Mouse (Mus musculus) testis, postnatal 14 days (tissue): ENCODE measurements around the gene Retreg1.

ENCODE experiments used
- DNase-seq: peaks from one replicate; pipeline ENCODE4 v3.0.0; 2021; ENCODE audit warnings: low spot score

Retreg1 gene

GRCm38 (mm10) chr15:25919995-25920394 is 77.0 kb downstream of the Retreg1 start:
- no peak for DNase-seq

GRCm38 (mm10) chr15:25920886-25921285 is 77.9 kb downstream of the Retreg1 start:
- DNase-seq = no peak

- no peak for DNase-seq
These were observed 79.0 kb downstream of the Retreg1 start for GRCm38 (mm10) chr15:25922007-25922406.

- DNase-seq = no peak
These were observed 80.9 kb downstream of the Retreg1 start for GRCm38 (mm10) chr15:25923916-25924315.

DNA sequence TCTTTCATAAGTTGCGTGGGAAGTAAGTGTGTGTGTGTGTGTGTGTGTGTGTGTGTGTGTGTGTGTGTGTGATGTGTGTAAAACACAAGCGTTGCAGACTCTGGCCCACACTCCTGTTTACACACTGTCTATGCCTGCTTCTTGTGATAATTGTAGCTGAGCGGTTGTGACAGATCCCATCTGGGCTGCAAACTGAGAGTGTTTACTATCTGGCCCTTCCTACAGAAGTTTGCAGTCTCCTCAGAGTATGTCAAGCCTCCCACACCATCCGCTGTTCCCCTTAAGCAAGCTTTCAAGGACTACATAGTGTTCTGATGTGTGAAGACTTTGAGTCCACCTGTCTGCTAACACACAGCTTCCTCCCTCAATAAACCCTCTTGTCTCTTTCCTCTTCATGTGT is 83.2 kb downstream of the Retreg1 start:
- no peak for DNase-seq

DNA sequence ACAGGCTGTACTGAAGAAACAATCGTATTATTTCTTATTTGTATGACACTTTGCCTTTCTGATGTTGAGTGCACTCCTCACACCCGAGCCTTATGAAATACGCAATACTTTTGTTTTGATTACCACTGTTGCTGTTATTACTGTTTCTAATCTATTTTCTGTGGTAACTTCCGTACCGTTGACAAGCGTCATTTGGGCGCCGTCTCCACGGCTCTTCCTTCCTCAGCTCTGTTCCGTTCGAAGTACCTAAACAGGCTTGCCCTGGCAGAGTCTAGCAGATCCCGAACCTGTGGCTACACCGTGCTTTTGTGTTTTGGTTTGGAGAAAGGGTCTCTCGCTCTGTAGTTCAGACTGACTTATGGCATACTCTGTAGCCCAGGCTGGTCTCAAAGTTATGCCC is 84.1 kb downstream of the Retreg1 start:
- DNase-seq = no peak

GRCm38 (mm10) chr15:25928001-25928400 is 85.0 kb downstream of the Retreg1 start:
- no peak for DNase-seq

DNA sequence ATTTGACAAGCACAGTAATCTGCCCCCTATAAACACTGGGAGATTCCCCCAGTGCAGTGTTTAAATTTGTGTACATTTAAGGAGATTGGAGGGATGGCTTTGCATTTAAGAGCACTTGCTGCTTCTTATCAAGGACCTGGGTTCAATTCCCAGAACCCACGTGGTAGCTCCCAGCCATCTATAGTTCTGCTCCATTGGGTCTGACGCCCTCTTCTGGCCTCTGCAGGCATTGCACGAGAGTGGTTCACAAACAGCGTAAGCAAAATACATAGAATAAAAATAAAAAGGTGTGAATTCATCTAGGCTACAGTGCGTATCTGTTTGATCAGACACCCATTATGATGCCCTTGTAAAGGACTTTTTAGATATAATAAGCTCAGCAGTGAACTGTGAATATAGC is 85.9 kb downstream of the Retreg1 start:
- no peak for DNase-seq

DNA sequence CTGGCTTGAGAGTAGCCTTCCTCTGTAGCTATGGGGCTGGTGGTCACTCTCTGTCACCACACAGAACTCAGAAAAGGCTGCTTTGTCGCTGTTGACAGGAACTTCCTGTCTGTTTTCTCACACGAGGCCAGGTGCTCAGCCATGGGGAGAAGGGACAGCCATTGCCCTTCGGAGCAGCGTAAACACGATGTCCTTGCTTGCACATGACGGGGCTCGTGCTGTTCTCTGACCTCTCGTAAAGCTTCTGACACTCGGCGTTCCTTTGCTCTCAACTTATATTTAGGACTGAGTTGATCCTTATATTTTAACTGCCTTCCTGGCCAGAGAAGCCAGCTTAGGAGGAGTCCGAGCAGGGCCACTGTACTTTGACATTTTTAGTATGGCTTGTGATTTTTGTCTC is 86.5 kb downstream of the Retreg1 start:
- DNase-seq = no peak

DNA sequence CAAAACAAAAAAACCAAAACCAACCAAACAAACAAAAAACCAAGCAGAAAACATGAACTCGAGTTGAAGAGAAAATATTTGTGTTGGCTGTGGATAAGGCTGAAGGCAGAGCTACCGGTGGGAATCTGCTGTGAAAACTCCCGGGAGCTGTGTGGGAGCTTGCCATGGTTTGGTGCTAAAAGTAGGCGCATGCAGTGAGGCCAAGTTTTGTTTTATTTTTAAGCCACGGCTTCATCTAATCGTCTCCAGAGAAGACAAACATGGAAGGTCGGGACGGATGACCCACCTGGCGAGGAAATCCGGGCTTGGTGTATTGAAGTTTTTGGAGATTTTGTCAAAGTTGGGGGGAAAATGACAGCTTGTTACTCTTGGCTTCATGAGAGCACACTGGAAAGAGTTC is 87.0 kb downstream of the Retreg1 start:
- no peak for DNase-seq

DNA sequence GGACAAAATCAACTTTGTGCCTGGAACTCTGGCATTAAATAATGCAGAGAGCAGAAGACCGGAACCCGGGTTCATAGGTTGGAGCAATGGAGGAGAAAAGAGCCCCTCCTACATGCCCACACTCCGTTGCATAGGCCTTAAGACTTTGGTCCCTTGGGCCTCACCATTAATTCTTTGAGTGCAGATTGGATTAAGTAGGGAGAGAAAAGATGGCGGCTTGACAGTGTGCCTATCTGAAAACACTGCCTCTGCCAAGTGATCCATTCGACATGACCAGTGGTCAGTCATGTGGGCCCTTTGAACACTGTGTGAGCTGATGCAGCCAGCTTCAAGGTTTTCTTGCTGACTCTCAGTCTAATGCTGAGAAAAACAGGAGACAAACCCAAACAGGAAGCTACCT is 87.7 kb downstream of the Retreg1 start:
- no peak for DNase-seq

DNA sequence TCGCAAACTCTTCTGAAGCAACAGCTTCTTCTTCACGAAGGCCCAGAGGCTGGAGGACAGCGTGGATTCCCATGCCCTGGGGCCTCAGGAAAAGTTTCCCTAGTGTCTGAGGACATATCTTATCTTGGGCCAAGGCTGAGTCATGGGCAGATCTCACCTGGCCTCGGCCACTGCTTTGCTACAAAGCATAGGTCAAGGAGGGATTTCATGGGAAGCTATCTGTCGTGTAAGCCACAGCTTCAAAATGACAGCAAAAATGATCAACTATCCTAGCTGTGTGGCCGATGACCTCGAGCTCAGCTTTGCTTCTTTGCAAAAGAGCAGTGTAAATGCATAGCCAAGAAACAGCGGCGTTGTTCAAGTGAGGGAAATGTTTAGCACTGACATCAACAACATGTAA is 89.5 kb downstream of the Retreg1 start:
- DNase-seq = no peak

- peak; percentile 84 for DNase-seq
These were observed 90.1 kb downstream of the Retreg1 start for GRCm38 (mm10) chr15:25932937-25933684.

GRCm38 (mm10) chr15:25933685-25934108 is 90.7 kb downstream of the Retreg1 start:
- no peak for DNase-seq

GRCm38 (mm10) chr15:25934411-25934810 is 91.4 kb downstream of the Retreg1 start:
- no peak for DNase-seq

DNA sequence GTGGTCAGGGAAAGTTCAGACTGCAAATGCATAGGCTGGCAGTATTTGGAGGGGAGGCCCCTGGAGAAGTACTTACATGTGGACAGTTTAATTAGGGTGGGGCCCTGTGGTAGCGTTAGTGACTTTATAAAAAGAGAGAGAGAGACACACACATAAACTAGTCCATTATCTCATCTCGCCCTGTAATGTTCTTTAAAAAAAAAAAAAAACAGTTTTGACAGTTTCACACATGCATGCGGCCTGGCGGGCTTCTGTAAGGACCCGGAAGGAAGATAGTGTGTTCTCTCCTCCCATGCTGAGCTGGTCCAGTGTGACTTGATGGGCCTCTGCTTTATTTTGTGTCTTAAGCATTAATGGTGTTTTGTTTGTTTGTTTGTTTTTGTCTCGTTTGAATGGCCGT is 95.5 kb downstream of the Retreg1 start:
- no peak for DNase-seq

- DNase-seq = no peak
These were observed 97.7 kb downstream of the Retreg1 start for GRCm38 (mm10) chr15:25940397-25941377.

DNA sequence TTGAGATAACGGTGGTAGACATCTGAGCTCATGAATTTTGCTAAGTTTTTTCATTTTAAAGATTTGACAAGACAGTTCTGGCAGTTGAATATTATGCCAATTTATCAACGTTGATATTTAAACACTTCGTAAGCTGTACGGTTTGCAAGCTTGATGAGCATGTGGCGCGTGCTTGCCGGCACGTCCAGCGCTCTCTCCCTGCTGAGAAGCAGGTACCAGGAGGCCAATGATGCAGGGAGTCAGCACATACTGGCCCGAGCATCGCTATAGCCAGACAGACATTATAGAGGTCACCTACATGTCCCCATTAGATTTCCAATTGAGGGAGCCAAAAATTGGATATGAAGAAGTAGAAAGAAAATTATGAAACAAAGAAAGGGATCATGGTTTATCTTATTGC is 98.5 kb downstream of the Retreg1 start:
- no peak for DNase-seq

DNA sequence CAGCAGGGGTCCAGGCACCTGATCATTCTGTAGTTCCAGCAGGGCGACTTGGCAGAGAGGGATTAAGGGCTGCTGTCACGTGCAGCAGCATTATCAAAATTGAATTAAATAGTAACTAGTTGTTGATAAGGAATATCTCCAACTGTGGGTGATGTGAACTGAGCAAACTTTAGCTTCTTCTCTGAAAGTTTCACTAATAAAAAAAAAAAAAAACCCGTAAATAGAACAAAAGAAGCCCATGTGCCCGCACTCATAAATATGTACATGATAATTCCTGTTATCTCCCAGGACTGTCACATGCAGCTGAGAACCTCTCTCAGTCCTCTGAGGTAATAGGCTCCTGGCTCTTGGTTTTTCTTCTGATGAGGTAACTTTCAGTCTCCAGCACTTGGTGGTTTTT is 99.4 kb downstream of the Retreg1 start:
- DNase-seq = no peak

GRCm38 (mm10) chr15:25943386-25944137 is 100.6 kb downstream of the Retreg1 start:
- no peak for DNase-seq

DNA sequence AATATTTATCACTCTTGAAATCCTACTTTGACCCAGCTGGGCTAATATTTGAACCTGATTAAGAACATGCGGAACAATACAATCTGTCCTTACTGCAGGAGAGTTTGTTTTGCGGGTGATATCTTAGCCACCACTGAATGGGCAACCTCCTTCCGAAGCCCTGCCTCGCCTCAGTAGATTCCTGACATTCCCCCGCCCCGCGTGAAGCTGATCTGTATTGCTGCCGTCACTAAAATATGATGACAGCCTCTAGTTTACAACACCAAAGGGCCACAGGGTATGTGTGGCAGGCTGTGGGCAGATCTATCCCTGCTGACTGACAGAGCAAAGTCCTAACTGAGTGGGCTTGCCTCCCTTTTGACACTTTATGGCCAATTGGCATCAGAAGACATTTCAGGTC is 102.2 kb downstream of the Retreg1 start:
- no peak for DNase-seq

DNA sequence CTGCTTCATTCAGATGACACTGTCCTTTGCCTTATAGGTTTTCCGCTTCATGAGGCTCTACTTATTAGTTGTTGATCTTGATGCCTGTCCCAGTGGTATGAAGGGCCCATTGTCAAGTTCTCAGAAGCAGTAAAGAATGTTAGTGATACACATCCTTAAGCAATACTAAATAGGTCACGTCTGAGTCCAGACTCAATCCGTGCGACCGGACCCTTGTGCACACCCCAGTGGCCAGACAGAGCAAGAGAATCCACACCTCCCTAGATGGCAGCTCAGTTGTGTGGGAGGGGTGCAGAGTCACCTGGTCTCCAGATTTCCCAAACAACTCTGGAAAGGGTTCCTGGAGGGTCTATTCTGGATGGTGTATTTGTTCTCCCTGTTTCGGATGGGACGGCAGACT is 103.5 kb downstream of the Retreg1 start:
- no peak for DNase-seq
